Mouse (Mus musculus): ENCODE results near the gene Rufy3. TPM values are rescaled to one million over a fixed set of nuclear protein-coding genes. Genes with fewer than 3 reads are reported as not detected.

Rufy3 gene
- total RNA-seq, 2 experiments from 2014 or later = 12.7 to 15.3 TPM

DNA sequence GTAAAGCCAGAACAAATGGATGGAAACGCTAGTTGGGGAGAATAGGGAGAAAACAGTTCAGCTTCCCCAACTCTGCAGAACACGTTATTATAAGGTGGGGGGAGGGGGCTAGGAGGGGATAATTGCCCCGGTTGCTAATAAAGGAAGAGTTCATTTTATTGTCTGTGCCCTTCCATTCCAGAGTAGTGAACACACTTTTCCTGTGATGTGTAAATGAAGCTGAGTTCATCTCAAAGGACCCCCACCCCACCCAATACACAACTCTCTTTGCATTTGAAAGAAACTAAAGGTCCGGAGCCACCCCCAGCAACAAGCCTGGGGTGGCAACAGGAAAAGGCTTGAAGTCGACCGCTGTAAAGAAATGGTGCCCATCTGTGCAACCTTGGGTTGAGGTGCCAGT lies 114.5 kb downstream of the Rufy3 start:
- ATAC-seq (replicated peaks; ENCODE audit: poor library complexity, severe bottlenecking) = no peak

- ATAC-seq (replicated peaks; ENCODE audit: poor library complexity, severe bottlenecking) = no peak
Measured at GRCm38 (mm10) chr5:88680567-88680966, 115.7 kb downstream of the Rufy3 start.

GRCm38 (mm10) chr5:88683706-88684105 lies 118.9 kb downstream of the Rufy3 start:
- no peak for ATAC-seq (replicated peaks; ENCODE audit: poor library complexity, severe bottlenecking)

DNA sequence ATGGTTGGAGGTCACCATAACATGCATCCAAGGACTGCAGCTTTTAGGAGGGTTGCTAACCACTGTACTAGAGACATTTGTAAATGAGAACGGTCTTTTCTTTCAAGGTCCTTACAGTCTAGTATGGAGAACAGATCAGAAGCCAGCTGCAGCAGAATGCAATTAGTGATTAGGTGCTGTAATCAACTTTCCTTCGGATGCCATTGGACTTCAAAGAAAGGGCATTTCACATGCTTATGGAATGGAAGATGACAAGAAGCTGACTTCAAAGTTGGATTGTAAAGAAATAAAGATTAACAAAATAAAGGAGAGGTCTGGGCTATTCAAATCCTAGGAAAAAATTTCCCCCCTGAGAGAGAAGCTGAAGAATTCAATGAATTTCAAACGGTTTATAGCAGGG lies 119.4 kb downstream of the Rufy3 start:
- ATAC-seq (replicated peaks; ENCODE audit: poor library complexity, severe bottlenecking) = no peak

- ATAC-seq (replicated peaks; ENCODE audit: poor library complexity, severe bottlenecking) = no peak
Measured at GRCm38 (mm10) chr5:88685306-88685705, 120.5 kb downstream of the Rufy3 start.

DNA sequence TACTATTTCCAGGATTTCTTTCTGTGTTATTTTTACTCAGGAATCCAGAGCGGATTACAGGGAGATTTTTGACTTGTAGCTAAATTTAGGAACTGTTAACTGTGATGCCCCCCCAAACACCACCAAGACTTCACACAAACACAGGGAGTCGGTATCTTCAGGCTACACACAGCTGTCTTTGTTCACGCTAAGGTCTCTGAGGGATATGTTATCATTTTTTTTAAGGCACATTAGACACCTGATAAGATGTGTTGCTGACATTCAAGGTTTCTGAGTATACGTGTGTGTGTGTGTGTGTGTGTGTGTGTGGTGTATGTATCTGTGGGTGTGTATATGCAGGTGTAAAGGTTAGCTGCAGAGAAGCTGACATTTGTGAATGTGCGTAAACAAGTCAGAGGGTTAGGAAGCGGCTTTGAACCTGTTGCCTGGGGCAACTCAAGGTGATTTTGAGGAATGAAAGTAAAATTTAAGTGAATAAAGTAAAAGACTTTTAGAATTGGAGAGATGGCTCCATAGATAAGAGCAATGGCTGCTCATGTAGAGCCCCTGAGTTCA lies 121.0 kb downstream of the Rufy3 start:
- ATAC-seq (replicated peaks; ENCODE audit: poor library complexity, severe bottlenecking) = no peak

DNA sequence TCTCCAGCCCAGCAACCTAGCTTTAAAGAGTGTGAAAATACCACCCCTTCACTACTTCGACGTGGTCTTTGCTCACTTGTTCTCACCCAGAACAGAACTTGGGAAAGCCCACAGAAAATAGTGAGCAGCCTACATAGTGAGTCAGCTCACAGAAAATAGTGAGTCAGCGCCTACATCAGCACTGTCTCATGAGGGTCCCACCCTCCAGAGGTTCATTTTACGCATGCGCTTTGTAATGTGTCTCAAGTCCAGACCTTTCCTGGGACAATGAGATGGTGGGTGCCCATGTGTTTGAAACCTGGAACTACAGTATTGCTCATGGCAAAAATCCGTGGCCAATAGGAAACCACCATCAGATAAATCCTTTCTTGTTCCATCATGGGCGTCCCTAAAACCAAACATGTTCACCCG lies 123.2 kb downstream of the Rufy3 start:
- peak; percentile 15; the same call in 1 of the 2 replicates for ATAC-seq (replicated peaks; ENCODE audit: poor library complexity, severe bottlenecking)

DNA sequence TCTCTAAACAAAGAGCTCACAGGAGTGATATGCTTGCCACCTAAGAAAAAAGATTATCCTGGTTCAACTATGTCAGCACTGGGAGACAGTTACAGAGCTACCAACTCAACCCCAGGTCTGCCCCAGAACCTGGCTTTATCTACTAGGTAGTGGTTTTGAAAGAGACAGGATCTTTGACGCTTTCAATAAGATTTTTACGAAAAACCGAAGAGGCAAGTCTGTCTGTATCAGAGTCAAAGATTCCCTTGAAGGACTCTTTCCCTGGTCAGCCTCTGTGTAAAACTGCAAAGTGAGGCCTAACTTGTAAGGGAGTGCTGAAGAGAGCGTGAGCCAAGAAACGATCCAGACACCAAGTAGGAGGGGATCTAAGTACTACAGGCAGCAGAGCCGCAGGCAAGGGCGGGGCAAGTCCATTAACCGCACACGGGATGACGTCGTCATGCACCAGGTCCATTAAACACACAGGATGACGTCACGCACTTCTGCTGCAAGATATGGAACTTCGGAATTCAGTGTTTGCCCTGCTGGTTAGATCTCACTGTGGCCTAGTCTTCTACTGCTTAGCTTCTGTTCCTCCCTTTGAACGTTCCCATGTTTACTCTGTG lies 123.8 kb downstream of the Rufy3 start:
- peak; percentile 52 for ATAC-seq (replicated peaks; ENCODE audit: poor library complexity, severe bottlenecking)

- ATAC-seq (replicated peaks; ENCODE audit: poor library complexity, severe bottlenecking) = peak; percentile 69
Measured at GRCm38 (mm10) chr5:88689279-88689938, 124.6 kb downstream of the Rufy3 start.

GRCm38 (mm10) chr5:88690681-88691505 lies 126.1 kb downstream of the Rufy3 start:
- ATAC-seq (replicated peaks; ENCODE audit: poor library complexity, severe bottlenecking) = no peak

DNA sequence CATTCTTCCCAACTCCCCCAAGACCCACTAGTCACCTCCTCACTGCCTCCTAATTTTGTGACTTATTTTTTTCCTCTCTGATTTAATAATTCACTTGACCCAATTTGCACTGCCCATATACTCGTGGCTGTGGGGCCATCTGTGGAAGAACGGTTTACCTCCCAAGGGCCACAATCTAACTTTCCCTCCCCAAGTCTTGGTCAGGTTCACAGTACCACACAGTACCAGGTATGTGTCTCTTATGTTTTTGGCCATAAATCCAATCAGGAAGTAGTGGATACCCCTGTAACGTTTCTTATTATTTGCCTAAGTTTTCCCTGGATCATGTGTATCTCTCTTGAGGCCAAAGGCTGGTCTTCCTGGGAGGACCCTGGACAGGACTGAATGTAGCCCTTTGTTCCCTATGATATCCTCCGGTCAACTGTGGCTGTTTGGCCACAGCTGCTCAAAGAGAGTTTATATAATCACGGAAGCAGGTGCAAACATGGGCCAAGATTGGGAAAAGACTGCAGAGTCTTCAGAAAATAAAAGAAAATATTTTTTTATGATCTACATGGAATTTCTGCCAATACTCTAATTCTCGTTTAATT lies 126.8 kb downstream of the Rufy3 start:
- ATAC-seq (replicated peaks; ENCODE audit: poor library complexity, severe bottlenecking) = no peak

DNA sequence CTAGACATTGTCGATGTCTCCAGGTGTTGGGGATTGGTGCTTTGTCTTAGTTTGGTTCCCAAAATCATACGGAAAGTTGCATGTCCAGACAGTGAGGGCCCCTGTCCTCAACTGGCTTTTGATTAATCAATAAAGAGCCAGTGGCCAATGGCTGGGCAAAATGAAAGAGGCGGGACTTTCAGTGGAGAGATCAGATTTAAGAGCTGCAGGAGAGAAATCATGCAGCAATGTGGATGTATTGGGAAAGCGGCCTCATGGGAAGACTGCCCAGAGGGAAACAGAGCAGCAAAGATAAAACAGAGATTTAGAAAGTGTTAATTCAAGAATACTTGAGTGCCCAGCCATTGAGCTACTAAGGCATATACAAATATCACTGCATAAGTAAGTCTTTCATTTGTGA lies 127.7 kb downstream of the Rufy3 start:
- no peak for ATAC-seq (replicated peaks; ENCODE audit: poor library complexity, severe bottlenecking)

DNA sequence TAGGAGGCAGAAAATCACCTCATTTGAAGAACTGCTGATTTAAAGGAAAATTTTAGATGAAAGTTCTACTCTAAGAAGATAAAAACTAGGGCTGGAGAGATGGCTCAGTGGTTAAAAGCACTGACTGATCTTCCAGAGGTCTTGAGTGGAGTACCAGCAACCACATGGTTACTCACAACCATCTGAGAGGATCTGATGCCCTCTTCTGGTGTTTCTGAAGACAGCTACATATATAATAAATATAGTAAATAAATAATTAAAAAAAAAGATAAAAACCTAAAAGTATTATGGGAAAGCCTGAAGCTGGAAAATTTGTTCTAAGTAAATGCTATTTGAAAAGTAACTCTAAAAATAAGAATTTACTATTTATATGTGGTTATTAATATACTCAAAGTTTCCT lies 128.2 kb downstream of the Rufy3 start:
- no peak for ATAC-seq (replicated peaks; ENCODE audit: poor library complexity, severe bottlenecking)

DNA sequence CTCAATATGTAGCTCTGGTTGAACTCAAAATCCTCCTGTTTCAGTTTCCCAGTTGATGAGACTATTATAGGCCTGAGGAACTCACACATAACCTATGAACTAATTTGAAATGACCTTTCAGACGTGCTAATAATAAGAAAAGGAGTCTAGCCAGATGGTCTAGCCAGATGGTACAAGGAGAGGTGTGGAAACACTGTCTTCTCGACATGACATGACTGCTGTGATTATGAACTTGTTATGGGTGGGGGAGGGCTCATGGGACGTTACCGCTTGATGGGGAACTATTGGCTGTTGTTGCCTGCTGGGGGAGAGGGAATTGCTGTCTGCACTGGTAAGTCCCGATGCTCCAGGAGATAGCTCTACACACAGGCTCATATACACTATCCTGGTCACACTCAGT lies 132.5 kb downstream of the Rufy3 start:
- no peak for ATAC-seq (replicated peaks; ENCODE audit: poor library complexity, severe bottlenecking)

GRCm38 (mm10) chr5:88699251-88699913 lies 134.5 kb downstream of the Rufy3 start:
- no peak for ATAC-seq (replicated peaks; ENCODE audit: poor library complexity, severe bottlenecking)

Other genes starting within 250 kb of the Rufy3 start
- not detected in 2 replicates for gene Prol1, start 247.7 kb upstream of the Rufy3 start, total RNA-seq (2014; fragmentation: Nextera tagmentation)
- gene Prol1, start 247.7 kb upstream of the Rufy3 start, total RNA-seq (2017) = not detected in 2 replicates
- gene Amtn, start 188.9 kb upstream of the Rufy3 start, total RNA-seq (2014; fragmentation: Nextera tagmentation) = not detected in 2 replicates
- not detected in 2 replicates for gene Amtn, start 188.9 kb upstream of the Rufy3 start, total RNA-seq (2017)
- not detected in 2 replicates for gene Ambn, start 109.0 kb upstream of the Rufy3 start, total RNA-seq (2014; fragmentation: Nextera tagmentation)
- gene Ambn, start 109.0 kb upstream of the Rufy3 start, total RNA-seq (2017) = not detected in 2 replicates
- not detected in 2 replicates for gene Enam, start 77.1 kb upstream of the Rufy3 start, total RNA-seq (2014; fragmentation: Nextera tagmentation)
- not detected in 2 replicates for gene Enam, start 77.1 kb upstream of the Rufy3 start, total RNA-seq (2017)
- gene Jchain, start 37.1 kb upstream of the Rufy3 start, total RNA-seq (2014; fragmentation: Nextera tagmentation) = 1.8 TPM in 1 of 2 replicates, not detected in the other
- 0.43 and 1.5 TPM in 2 replicates for gene Jchain, start 37.1 kb upstream of the Rufy3 start, total RNA-seq (2017)
- gene Utp3, start 10.6 kb upstream of the Rufy3 start, total RNA-seq (2014; fragmentation: Nextera tagmentation) = 65.6 and 68.8 TPM in 2 replicates
- gene Utp3, start 10.6 kb upstream of the Rufy3 start, total RNA-seq (2017) = 57.5 and 59.9 TPM in 2 replicates
- gene Grsf1, start 111.1 kb downstream of the Rufy3 start, total RNA-seq (2014; fragmentation: Nextera tagmentation) = 57.6 and 66.7 TPM in 2 replicates
- 65.5 and 87.2 TPM in 2 replicates for gene Grsf1, start 111.1 kb downstream of the Rufy3 start, total RNA-seq (2017)
- gene Mob1b, start 155.8 kb downstream of the Rufy3 start, total RNA-seq (2014; fragmentation: Nextera tagmentation) = 25.6 and 28.9 TPM in 2 replicates
- gene Mob1b, start 155.8 kb downstream of the Rufy3 start, total RNA-seq (2017) = 6.7 and 9.6 TPM in 2 replicates
- gene Dck, start 200.0 kb downstream of the Rufy3 start, total RNA-seq (2014; fragmentation: Nextera tagmentation) = 35.4 and 45.8 TPM in 2 replicates
- gene Dck, start 200.0 kb downstream of the Rufy3 start, total RNA-seq (2017) = 20.0 and 29.3 TPM in 2 replicates

Measured in granulocyte monocyte progenitor cell, adult 5-6 weeks (primary cell).